Mouse (Mus musculus): ENCODE results near the gene Ess2. TPM values are rescaled to one million over a fixed set of nuclear protein-coding genes. Genes with fewer than 3 reads are reported as not detected.

Gene Ess2
- total RNA-seq, 2 experiments from 2014 or later, result 28.1 to 28.5 TPM

DNA sequence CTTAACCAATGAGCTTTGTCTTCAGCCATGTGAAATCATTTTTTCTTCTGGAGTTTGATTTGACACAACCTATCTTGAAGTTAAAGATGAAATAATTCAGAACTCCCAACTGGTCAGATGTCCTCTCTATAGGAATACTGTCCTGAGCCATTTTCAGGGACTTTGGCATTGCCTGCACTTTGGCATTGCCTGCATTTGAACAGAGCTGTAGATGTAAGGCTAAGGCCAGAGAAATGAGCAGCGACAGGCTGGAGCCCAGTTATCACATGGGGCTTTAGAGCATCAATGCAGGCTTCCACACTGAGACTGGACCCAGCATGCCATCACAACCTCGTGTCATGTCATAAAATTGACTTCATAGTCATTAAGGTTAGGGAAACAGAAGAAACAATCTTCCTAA, 57.9 kb downstream of the Ess2 start:
- DNase-seq, result no peak

DNA sequence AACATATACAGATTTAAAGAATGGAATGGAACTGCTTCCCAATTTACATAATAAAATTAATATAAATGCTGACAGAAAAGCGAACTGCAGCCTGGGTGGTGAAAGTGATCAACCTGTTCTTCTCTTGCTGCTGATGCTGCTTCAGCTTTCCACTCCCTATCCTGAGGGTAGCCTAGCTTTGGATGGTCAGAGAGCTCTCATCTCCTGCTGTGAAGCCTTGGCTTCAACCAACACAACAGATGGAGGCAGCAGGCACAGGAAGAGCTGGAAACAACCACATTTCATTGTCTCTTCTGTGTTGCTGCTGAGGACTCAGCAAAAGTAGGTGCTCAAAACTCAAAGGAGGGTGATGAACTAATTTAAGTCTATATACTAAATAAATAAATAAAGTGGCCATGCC, 59.3 kb downstream of the Ess2 start:
- no peak for DNase-seq

DNA sequence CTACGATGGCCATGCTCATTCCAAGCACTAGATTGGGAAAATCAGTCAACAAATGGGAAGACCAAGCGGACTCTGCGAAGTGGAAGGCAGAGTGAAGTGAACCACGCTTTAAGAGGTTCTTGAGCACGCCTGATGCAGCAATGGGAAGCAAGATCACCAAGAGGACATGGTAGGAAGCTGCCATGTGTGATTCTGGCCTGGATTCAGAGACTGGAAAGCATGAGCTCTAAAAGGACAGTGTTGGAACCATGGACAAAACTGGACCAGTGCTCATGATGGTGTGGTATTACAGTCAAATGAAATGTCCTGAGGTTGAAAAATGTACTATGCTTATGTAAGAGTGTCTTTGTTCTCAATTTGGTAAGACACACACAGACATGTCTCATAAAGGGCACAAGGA, 59.8 kb downstream of the Ess2 start:
- DNase-seq, result no peak

Other genes with a start within 250 kb of the Ess2 start
- gene Med15, start 178.5 kb downstream of the Ess2 start, total RNA-seq (2021), result 10 to 100 TPM; 73.4 to 80.2 TPM
- gene Klhl22, start 151.7 kb downstream of the Ess2 start, total RNA-seq (2021), result 100 to 1,000 TPM in 1 of 2 experiments, 10 to 100 TPM in 1; 86.2 to 109 TPM
- 1 to 10 TPM; 2.1 to 2.4 TPM for gene Scarf2, start 114.1 kb downstream of the Ess2 start, total RNA-seq (2021)
- gene B830017H08Rik, start 78.2 kb downstream of the Ess2 start, total RNA-seq (2021), result 1 to 10 TPM; 2.6 to 4.0 TPM
- 10 to 100 TPM; 12.8 to 16.4 TPM for gene Car15, start 73.0 kb downstream of the Ess2 start, total RNA-seq (2021)
- gene Gm20518, start 19.7 kb downstream of the Ess2 start, total RNA-seq (2021), result 1 to 10 TPM; 2.7 to 4.1 TPM
- gene Tssk1, start 17.1 kb downstream of the Ess2 start, total RNA-seq (2021), result not detected
- 100 to 1,000 TPM; 106 to 110 TPM for gene Dgcr2, start 12.8 kb downstream of the Ess2 start, total RNA-seq (2021)
- gene Tssk2, start 12.7 kb downstream of the Ess2 start, total RNA-seq (2021), result not detected
- gene Gsc2, start 3.7 kb upstream of the Ess2 start, total RNA-seq (2021), result not detected
- 10 to 100 TPM; 37.1 to 39.9 TPM for gene Slc25a1, start 16.9 kb upstream of the Ess2 start, total RNA-seq (2021)
- gene Vpreb2, start 69.1 kb upstream of the Ess2 start, total RNA-seq (2021), result not detected
- gene Dgcr6, start 141.5 kb upstream of the Ess2 start, total RNA-seq (2021), result 10 to 100 TPM; 66.1 to 70.8 TPM
- gene Prodh, start 178.9 kb upstream of the Ess2 start, total RNA-seq (2021), result 10 to 100 TPM; 32.7 to 42.6 TPM
- gene Rtn4r, start 216.3 kb upstream of the Ess2 start, total RNA-seq (2021), result 100 to 1,000 TPM in 1 of 2 experiments, 10 to 100 TPM in 1; 96.1 to 105 TPM